Mouse (Mus musculus) lung, adult 2 months (tissue): Measurements from ENCODE around the gene Cecr2.

Source experiments
- CTCF ChIP-seq: fragments of 200-500 bp; IDR thresholded peaks from 2 replicates; pipeline ENCODE4 v1.5.1; 2011; ENCODE audit warnings: mild to moderate bottlenecking, low read length, control low read depth; ENCODE audit not compliant: insufficient read depth
- POLR2A ChIP-seq: fragments of 200-500 bp; IDR thresholded peaks from 2 replicates; pipeline ENCODE4 v1.6.1; 2011; ENCODE audit warnings: low read depth, mild to moderate bottlenecking, control low read depth, low read length, borderline replicate concordance; ENCODE audit errors: extremely low read depth

- TF ChIP-seq CTCF: no peak
- TF ChIP-seq POLR2A: no peak
These were observed 107.6 kb downstream of the Cecr2 start for GRCm38 (mm10) chr6:120773763-120774162.
